Mouse (Mus musculus): ENCODE results near the gene Itgax. TPM values are rescaled to one million over a fixed set of nuclear protein-coding genes. Genes with fewer than 3 reads are reported as not detected.

Gene Itgax
- total RNA-seq (2023): 0.98 to 3.9 TPM (median 1.8 TPM) in 4 replicates

GRCm38 (mm10) chr7:128128741-128129720 is at the start of gene Itgax:
Itgax (plus strand) TSS chr7:128129547.

GRCm38 (mm10) chr7:128154076-128154475 is 24.7 kb downstream of the Itgax start, which contains the start of gene Itgad:
Itgad (plus strand) TSS chr7:128154376.

Other genes starting within 250 kb of the Itgax start
- 0.35 to 0.45 TPM (median 0.40 TPM) in 4 replicates for gene Prss53, start 238.6 kb upstream of the Itgax start, total RNA-seq (2023)
- gene Gm21974, start 234.1 kb upstream of the Itgax start, total RNA-seq (2023): not detected in 4 replicates
- gene Vkorc1, start 233.9 kb upstream of the Itgax start, total RNA-seq (2023): 15.5 to 22.2 TPM (median 17.5 TPM) in 4 replicates
- gene Bckdk, start 225.5 kb upstream of the Itgax start, total RNA-seq (2023): 30.2 to 34.8 TPM (median 32.9 TPM) in 4 replicates
- gene Kat8, start 217.0 kb upstream of the Itgax start, total RNA-seq (2023): 43.2 to 49.2 TPM (median 46.0 TPM) in 4 replicates
- not detected in 4 replicates for gene Prss8, start 199.4 kb upstream of the Itgax start, total RNA-seq (2023)
- gene Prss36, start 182.8 kb upstream of the Itgax start, total RNA-seq (2023): 2.5 to 3.3 TPM (median 2.8 TPM) in 4 replicates
- 793 to 895 TPM (median 867 TPM) in 4 replicates for gene Fus, start 162.1 kb upstream of the Itgax start, total RNA-seq (2023)
- 24.0 to 28.8 TPM (median 26.2 TPM) in 4 replicates for gene Pycard, start 135.7 kb upstream of the Itgax start, total RNA-seq (2023)
- 0.26 to 1.7 TPM (median 1.0 TPM) in 4 replicates for gene Trim72, start 125.6 kb upstream of the Itgax start, total RNA-seq (2023)
- gene Itgam, start 66.9 kb upstream of the Itgax start, total RNA-seq (2023): 1.4 to 2.7 TPM (median 2.1 TPM) in 4 replicates
- gene Gm49368, start 66.9 kb upstream of the Itgax start, total RNA-seq (2023): not detected in 4 replicates
- gene Itgad, start 24.8 kb downstream of the Itgax start, total RNA-seq (2023): 3.6 to 4.4 TPM (median 4.1 TPM) in 4 replicates
- not detected in 4 replicates for gene Cox6a2, start 76.8 kb downstream of the Itgax start, total RNA-seq (2023)
- 26.3 to 31.1 TPM (median 28.7 TPM) in 4 replicates for gene Armc5, start 107.8 kb downstream of the Itgax start, total RNA-seq (2023)
- 4.6 to 6.0 TPM (median 5.6 TPM) in 4 replicates for gene 9130023H24Rik, start 108.5 kb downstream of the Itgax start, total RNA-seq (2023)
- gene Tgfb1i1, start 117.3 kb downstream of the Itgax start, total RNA-seq (2023): 1.9 to 3.7 TPM (median 2.5 TPM) in 4 replicates
- not detected in 4 replicates for gene Slc5a2, start 136.1 kb downstream of the Itgax start, total RNA-seq (2023)
- gene BC017158, start 168.6 kb downstream of the Itgax start, total RNA-seq (2023): 25.1 to 32.1 TPM (median 28.0 TPM) in 4 replicates

Data from B cell, adult 62 days (primary cell).